Mouse (Mus musculus) NIH3T3 (cell line): ENCODE measurements at regions not wholly inside any gene's neighbourhood (a gene's known extent, or its start where the extent isn't known, plus 50 kb on each side); places are given as distances from the start of the nearest gene placed in this dataset.

Source experiments
- DNase-seq: peaks from one replicate; pipeline ENCODE4 v3.0.0-alpha.2; 2012; ENCODE audit warnings: low read depth

DNA sequence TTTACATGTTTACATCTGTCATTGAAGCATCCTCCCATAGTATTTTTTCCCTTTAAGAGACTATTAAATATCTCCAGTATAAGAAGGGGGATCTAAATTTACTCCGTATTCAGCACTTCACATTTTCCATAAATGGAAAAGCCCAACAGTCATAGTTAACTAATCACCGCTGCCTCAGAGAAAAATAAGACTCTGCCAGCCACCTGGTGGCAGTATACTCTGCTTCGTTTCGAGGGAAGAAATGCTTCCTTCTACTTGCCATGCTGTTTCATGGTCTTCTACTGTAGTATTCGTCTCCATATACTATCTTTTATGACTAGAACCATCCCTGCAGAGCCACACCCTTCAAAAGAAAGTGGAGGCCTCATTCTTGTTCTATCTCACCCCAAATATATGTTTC, 52.0 kb upstream of the Tro start:
- DNase-seq, result peak; percentile 70
